Mouse (Mus musculus) kidney, postnatal 4 days (tissue): ENCODE results near the gene Prkar1b.

Experiments
- DNase-seq, 2 experiments: peaks; one replicate each; pipeline ENCODE4 v3.0.0; 2021; ENCODE audit warnings: mixed read lengths in 2 of 2

Prkar1b gene

DNA sequence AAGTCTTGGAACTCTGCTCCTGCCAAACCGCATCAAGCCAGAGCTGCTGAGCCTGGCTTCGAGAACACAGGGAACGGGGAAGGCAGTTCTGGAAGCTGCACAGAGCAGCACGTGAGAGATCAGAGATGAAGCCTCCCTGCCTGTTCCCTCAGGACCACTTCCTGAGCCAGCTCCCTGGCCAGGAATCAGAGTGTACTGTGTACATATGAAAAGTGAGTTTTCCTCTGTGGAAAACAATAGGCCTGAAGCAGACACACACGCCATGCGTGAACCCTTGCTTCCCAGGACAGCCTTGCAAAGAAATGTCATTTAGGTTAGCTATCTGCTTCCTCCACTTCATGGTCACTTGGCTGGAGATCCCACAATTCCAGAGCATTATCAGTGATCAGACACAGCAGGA, 48.0 kb downstream of the Prkar1b start:
- DNase-seq: no peak

GRCm38 (mm10) chr5:139098991-139099972, 50.5 kb downstream of the Prkar1b start:
- no peak for DNase-seq

GRCm38 (mm10) chr5:139095297-139096110, 54.3 kb downstream of the Prkar1b start:
- DNase-seq: peak in 1 of 2 experiments; percentile 47

DNA sequence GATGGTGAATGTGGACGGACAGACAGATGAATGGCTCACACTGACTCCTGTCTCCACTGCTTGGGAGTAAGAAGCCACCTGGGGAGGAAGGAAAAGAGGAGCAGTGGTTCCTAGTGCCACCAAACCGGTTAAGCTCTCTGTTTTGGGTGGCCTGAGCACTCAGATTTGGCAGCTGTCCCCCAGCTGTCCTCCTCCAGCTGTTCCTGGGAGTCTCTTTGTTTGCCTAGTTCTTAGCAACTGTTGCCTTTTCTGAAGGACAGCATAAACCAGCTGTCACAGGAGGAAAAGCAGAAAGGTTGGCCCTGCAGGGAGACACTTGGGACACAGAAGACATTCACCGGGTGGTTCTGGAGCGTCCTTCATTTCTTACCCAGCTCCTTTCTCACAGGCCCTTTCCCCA, 56.3 kb downstream of the Prkar1b start:
- peak; percentile 58 to 63 for DNase-seq

- no peak for DNase-seq
Observed at GRCm38 (mm10) chr5:139091713-139092112, 58.1 kb downstream of the Prkar1b start.

- no peak for DNase-seq
Observed at GRCm38 (mm10) chr5:139090162-139090561, 59.6 kb downstream of the Prkar1b start.

GRCm38 (mm10) chr5:139088173-139088572, 61.6 kb downstream of the Prkar1b start:
- DNase-seq: no peak

DNA sequence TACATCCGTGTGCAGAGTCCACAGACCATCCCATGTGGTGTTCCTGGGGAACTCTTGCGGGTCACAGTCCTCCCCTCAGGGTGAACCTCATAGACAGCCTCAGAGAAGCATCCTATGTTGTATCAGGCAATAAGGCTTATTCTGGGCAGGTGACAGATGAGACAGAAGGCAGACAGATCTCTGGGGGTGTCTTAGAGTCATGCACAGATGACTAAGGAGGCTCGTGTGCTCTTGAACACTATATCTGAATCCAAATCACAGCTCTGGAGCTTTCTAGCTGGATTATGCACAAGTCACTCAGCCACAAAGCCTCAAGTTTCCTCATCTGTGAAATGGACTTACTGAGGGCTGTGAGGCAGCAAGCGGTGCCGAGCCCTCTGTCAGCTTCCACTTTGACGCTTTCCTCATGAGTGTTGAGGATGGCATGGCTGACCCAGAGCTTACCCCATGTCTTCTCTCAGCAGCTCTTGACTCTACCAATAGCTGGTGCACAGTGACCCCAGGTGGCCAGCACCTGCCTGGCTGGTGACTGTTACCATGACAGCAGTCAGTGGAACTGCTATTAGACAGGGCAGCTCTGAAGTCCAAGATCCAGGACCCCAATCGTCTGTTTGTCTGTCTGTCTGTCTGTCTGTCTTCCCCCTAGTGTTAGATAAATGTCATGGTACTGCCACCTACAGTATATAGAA, 64.8 kb downstream of the Prkar1b start:
- peak; percentile 82 to 86 for DNase-seq

DNA sequence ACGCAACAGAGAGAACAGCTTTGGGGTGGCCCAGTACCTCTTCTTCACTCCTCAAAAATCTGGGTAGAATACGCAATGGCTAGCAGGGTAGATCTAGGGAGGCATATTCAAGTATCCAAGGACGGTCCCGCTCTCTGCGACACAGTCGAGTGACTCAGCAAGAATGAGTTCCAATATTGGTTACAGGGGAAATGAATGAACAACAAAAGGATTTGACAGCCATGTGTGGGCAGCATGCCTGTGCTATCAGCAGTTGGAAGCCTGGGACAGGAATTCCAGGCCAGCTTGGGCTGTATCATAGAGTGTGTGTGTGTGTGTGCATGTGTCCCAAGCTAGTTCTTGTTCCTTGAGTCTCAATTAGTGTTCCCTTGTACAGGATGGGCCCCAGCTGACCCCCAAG, 65.5 kb downstream of the Prkar1b start:
- peak; percentile 25 to 27 for DNase-seq

GRCm38 (mm10) chr5:139083841-139084240, 66.0 kb downstream of the Prkar1b start:
- peak in 1 of 2 experiments; percentile 18 for DNase-seq

- DNase-seq: peak in 1 of 2 experiments; percentile 48
Observed at GRCm38 (mm10) chr5:139081370-139081769, 68.4 kb downstream of the Prkar1b start.

DNA sequence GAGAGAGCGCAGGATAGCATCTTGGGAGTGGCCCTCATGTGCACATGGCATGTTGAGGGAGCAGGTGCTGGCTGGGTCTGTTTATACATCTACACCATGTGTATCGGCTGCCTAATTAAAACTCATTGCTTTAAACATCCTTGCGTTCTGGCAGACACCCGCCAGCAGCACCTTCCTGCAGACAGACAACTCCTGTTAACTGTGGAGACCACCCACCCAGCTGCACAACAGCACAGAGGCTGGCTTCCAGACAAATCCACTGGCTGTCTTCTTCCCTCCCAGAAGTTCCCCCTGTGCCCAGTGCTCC, 71.7 kb downstream of the Prkar1b start:
- DNase-seq: no peak

GRCm38 (mm10) chr5:139077311-139078155, 72.3 kb downstream of the Prkar1b start:
- DNase-seq: peak; percentile 60 to 72

GRCm38 (mm10) chr5:139076450-139076849, 73.4 kb downstream of the Prkar1b start:
- DNase-seq: no peak

DNA sequence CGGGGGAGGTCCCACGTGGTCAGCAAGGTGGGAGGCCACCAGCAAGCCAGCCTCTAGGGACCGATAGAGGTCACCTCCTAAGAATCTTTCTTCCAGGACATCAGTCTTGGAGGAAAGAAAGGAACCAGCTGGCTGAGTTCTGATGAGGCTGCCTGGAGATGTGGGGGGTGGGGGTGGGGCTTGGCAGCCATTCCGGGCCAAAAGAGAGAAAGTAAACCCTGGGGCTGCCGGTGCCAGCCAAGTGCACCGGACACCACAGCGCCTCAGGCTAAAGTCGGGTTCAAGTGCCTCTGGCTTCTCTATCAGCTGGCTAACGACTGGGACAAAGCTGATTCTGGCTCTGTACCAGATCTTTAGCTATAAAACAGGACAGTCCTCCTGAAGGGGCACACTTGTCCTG, 74.0 kb downstream of the Prkar1b start:
- DNase-seq: peak in 1 of 2 experiments; percentile 31

- DNase-seq: peak; percentile 69 to 75
Observed at GRCm38 (mm10) chr5:139075125-139075524, 74.7 kb downstream of the Prkar1b start.

DNA sequence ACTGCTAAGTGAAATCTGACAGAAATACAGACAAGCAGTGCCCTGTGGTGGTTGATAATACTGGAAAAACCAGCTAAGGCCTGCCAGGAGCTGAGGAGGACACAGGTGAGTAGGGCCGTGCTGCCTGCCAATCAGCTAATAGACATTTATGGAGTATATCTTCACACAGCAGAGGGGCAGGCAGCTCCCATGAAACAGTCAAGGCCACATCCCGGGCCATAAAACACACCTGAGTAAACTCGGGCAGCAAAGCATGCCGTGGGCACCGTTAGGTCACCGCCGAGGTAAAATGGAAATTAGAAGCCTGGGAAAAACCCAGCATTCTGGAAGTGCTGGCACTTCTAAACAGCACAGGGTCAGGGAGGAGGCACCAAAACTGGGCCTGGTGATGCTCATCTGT, 75.8 kb downstream of the Prkar1b start:
- DNase-seq: peak; percentile 41 to 63

DNA sequence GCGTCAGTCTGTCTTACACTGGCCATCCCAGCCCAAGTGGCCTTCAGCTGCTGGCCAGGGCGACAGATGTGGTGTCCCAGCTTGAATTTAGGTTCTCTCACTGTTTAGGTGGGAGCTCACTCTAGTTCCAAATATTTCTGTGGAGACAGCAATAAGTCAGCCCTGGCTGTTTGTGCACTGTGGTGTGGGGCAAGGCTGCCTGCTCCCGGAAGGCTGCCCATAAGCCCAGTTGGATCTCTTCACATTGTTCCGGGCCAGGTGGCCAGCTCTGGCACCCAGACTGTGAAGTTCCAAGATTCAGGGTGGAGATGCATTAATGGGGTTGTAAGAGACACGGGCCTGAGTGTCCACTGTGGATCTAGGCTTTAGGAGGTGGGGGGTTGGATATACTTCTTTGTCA, 76.9 kb downstream of the Prkar1b start:
- no peak for DNase-seq

DNA sequence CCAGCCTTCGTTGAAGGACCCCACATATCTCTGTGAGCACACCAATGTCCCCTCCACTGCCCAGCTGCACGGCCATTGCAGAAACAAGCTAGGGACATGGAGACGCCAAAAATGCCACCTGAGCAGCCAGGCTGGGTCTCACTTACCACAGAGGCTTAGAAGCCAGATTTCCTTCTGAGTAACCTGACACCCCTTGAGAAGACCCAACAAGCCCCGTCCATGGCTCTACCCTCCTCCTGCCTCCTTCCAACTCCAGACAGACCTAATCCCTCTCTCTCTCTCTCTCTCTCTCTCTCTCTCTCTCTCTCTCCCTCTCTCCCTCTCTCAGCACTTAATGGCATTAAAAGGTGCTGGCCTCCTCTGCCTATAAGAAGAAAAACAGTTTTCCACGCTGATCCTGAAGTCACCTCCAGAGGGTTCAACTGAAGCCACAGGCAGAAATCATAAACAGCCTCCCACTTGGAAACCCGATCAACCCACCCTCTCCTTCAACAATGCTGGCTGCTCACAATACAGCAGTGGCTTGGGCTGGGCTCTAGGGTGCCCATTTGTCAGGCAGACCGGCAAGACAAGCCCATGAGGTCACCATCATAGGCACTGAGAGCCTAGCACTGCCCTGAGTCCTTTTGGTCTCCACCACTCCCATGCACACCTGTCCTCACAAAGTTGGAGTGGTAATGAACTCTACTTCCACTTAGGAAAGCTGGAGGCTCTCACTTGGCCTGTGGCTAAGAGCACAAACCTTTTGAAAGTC, 82.8 kb downstream of the Prkar1b start:
- DNase-seq: no peak

DNA sequence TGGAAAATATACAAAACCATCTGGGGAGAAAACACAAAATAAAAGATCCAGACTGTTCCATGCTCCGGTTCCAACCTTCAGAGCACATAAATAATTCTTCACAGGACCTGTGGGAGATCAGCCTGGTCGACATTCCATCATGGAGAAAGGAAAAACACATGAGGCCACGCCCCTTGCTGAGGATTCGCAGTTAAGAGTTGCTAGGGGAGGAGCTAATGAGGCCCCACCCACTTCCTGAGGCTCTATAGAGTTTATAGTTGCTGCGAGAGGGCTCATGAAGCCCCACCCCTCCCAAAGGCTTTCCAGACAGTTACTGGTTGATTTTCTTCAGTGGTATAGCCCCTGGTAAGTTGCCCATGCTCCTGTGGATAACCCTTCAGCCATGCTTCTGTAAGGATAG, 85.2 kb downstream of the Prkar1b start:
- DNase-seq: peak; percentile 69 to 77

- DNase-seq: no peak
Observed at GRCm38 (mm10) chr5:139061680-139062079, 88.1 kb downstream of the Prkar1b start.
